Mouse (Mus musculus): ENCODE data around the gene Mettl24.

GRCm38 (mm10) chr10:40857599-40857998, 174.5 kb downstream of the Mettl24 start:
- TF ChIP-seq CTCF (IDR thresholded peaks at IDR 0.05; ENCODE audit: insufficient read depth, low read depth, low read length) (no peak), POLR2A (IDR thresholded peaks at IDR 0.05; ENCODE audit: insufficient read depth, low read depth, low read length) (no peak)

Measured in olfactory bulb, adult 2 months (tissue).